Mouse (Mus musculus): ENCODE measurements at regions not wholly inside any gene's neighbourhood (a gene's known extent, or its start where the extent isn't known, plus 50 kb on each side); places are given as distances from the start of the nearest gene placed in this dataset.

- in situ Hi-C loops (cut with MseI, MboI), result no loop called here
Measured at GRCm38 (mm10) chr8:87417466-87417865, 54.9 kb downstream of the Cbln1 start.

GRCm38 (mm10) chr8:87415051-87415630 lies 57.3 kb downstream of the Cbln1 start:
- in situ Hi-C loops (cut with MseI, MboI), result no loop called here

GRCm38 (mm10) chr8:87389016-87389415 lies 83.4 kb downstream of the Cbln1 start:
- in situ Hi-C loops (cut with MseI, MboI), result no loop called here

GRCm38 (mm10) chr8:87383527-87384206 lies 88.7 kb downstream of the Cbln1 start:
- in situ Hi-C loops (cut with MseI, MboI), result no loop called here

GRCm38 (mm10) chr8:87382311-87382710 lies 90.1 kb downstream of the Cbln1 start:
- in situ Hi-C loops (cut with MseI, MboI), result no loop called here

- in situ Hi-C loops (cut with MseI, MboI), result no loop called here
Measured at GRCm38 (mm10) chr8:87380791-87381190, 91.6 kb downstream of the Cbln1 start.

- in situ Hi-C loops (cut with MseI, MboI), result no loop called here
Measured at GRCm38 (mm10) chr8:87379296-87379695, 93.1 kb downstream of the Cbln1 start.

- in situ Hi-C loops (cut with MseI, MboI), result no loop called here
Measured at GRCm38 (mm10) chr8:87374044-87374443, 98.4 kb downstream of the Cbln1 start.

GRCm38 (mm10) chr8:87373535-87373934 lies 98.9 kb downstream of the Cbln1 start:
- in situ Hi-C loops (cut with MseI, MboI), result no loop called here

- in situ Hi-C loops (cut with MseI, MboI), result no loop called here
Measured at GRCm38 (mm10) chr8:87372061-87372460, 100.3 kb downstream of the Cbln1 start.

- in situ Hi-C loops (cut with MseI, MboI), result no loop called here
Measured at GRCm38 (mm10) chr8:87370194-87370593, 102.2 kb downstream of the Cbln1 start.

GRCm38 (mm10) chr8:87350471-87350870 lies 121.9 kb downstream of the Cbln1 start:
- in situ Hi-C loops (cut with MseI, MboI), result no loop called here

- in situ Hi-C loops (cut with MseI, MboI), result no loop called here
Measured at GRCm38 (mm10) chr8:87349781-87350181, 122.6 kb downstream of the Cbln1 start.

GRCm38 (mm10) chr8:87329371-87329770 lies 143.0 kb downstream of the Cbln1 start:
- in situ Hi-C loops (cut with MseI, MboI), result no loop called here

- in situ Hi-C loops (cut with MseI, MboI), result no loop called here
Measured at GRCm38 (mm10) chr8:87314570-87314969, 157.8 kb downstream of the Cbln1 start.

GRCm38 (mm10) chr8:87311282-87311681 lies 161.1 kb downstream of the Cbln1 start:
- in situ Hi-C loops (cut with MseI, MboI), result no loop called here

- in situ Hi-C loops (cut with MseI, MboI), result no loop called here
Measured at GRCm38 (mm10) chr8:87308311-87308710, 164.1 kb downstream of the Cbln1 start.

- in situ Hi-C loops (cut with MseI, MboI), result no loop called here
Measured at GRCm38 (mm10) chr8:87305001-87305400, 167.4 kb downstream of the Cbln1 start.

GRCm38 (mm10) chr8:87303522-87303921 lies 168.9 kb downstream of the Cbln1 start:
- in situ Hi-C loops (cut with MseI, MboI), result no loop called here

GRCm38 (mm10) chr8:87297761-87298160 lies 174.6 kb downstream of the Cbln1 start:
- in situ Hi-C loops (cut with MseI, MboI), result no loop called here

- in situ Hi-C loops (cut with MseI, MboI), result no loop called here
Measured at GRCm38 (mm10) chr8:87297331-87297730, 175.1 kb downstream of the Cbln1 start.

- in situ Hi-C loops (cut with MseI, MboI), result no loop called here
Measured at GRCm38 (mm10) chr8:87286059-87286458, 186.3 kb downstream of the Cbln1 start.

GRCm38 (mm10) chr8:87284356-87284755 lies 188.1 kb downstream of the Cbln1 start:
- in situ Hi-C loops (cut with MseI, MboI), result no loop called here

- in situ Hi-C loops (cut with MseI, MboI), result no loop called here
Measured at GRCm38 (mm10) chr8:87282511-87282910, 189.9 kb downstream of the Cbln1 start.
